Mouse (Mus musculus): ENCODE measurements at regions not wholly inside any gene's neighbourhood (a gene's known extent, or its start where the extent isn't known, plus 50 kb on each side); places are given as distances from the start of the nearest gene placed in this dataset.

DNA sequence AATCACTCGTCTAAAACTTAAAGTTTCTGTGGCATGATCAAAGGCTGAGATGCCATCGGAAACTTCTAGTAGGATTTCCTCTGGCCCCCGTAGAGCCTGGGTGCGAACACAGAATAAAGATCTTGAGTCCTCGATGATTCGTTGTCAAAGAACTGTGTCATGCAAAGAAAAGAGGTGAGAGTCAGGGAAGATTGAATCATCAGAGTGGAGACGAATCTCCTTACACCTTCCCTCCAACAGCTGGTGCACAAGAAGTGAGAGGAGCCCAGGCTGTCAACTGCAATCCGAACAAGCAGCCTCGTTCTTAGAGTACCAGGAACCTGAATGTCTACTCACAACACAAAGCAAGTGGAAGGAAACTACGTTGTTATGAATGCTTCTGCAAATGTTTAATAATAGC lies 52.7 kb upstream of the Atp2b1 start:
- DNase-seq, result no peak

- peak; percentile 33 for DNase-seq
Observed at GRCm38 (mm10) chr10:98862712-98863111, 51.5 kb upstream of the Atp2b1 start.

- DNase-seq, result no peak
Observed at GRCm38 (mm10) chr10:98864384-98864783, 49.8 kb upstream of the Atp2b1 start.
